Mouse (Mus musculus): ENCODE data around the gene Gad2.
"Not testable (repeated sequence)": the region's sequence is repeated elsewhere in the genome, so short reads cannot be mapped to it uniquely, and the experiment has no call there.

The Gad2 gene

DNA sequence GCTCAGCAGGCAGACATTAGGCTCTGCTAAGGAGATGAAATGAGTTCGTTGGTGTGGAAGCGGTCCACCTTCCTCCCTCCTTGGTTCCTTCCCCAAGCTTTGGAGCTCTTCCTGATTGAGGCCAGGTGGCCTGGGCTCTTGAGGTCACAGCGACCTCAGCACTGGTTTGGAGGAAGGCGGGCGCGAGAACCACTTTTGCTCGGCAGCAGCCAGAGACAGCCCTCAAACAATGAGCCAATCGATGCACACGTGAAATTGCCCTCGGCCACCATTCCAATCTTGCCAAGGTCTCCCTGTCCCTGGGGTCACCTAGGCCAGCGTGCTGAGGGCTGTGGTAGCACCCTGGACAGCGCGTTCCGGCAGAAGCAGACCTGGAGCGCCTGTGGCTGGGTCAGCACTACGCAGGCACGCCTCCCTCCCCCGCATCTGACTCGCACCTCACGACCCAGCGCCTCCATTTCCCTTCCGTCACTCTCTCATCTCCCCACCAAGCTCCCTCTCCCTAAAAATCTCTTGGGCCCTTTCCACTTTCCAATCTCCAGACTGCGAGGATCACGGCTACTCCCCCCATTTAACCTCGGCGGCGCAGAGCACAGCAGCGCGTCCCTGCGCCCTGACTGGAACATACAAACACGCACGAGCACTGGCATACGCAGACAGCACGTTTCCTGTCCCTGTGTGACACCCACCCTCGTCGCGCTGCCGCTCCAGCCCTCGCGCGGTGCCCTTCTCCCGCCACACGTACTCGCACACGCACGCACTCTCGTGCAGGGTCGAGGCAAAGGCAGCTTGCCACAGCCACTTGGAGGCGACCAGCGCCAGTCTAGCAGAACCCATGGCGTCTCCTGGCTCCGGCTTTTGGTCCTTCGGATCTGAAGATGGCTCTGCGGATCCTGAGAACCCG, at the start of gene Gad2:
Gene Gad2, plus strand, starts transcription at position 378 of the 904 bp plus-strand sequence.
- in situ Hi-C loops (cut with MboI, MseI) = no loop called here

DNA sequence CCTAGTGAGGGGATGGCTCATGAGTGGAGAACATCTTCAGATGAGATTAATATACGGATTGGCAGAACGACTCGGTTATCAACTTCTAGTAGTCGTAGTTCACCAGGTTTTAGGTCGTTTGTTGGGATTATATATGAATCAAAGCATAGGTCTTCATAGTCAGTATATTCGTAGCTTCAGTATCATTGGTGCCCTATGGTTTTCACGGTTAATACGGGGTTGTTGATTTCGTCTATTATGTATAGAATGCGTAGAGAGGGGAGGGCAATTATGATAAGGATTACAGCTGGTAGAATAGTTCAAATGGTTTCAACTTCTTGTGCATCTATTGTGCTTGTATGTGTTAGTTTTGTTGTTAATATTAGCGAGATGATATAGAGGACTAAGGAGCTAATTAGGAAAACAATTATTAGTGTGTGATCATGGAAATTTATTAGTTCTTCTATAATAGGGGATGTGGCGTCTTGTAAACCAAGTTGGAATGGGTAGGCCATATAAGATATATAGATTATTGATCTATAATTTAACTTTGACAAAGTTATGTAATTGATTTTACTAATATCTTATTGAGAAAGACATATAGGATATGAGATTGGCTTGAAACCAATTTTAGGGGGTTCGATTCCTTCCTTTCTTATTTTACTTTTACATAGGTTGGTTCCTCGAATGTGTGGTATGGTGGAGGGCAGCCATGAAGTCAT, 34.4 kb upstream of the Gad2 start:
- in situ Hi-C loops (cut with MboI, MseI) = not testable (repeated sequence)

DNA sequence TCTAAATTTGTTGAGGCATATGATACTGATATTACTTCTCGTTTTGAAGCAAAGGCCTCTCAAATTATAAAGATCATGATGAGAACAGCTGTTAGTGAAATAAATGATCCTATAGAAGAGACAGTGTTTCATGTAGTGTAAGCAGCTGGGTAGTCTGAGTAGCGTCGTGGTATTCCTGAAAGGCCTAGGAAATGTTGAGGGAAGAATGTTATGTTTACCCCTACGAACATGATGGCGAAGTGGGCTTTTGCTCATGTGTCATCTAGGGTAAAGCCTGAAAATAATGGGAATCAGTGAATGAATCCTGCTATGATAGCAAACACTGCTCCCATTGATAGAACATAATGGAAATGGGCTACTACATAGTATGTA, 33.8 kb upstream of the Gad2 start:
- in situ Hi-C loops (cut with MboI, MseI) = not testable (repeated sequence)

- in situ Hi-C loops (cut with MboI, MseI) = not testable (repeated sequence)
Observed at GRCm38 (mm10) chr2:22588673-22589381, 33.2 kb upstream of the Gad2 start.

DNA sequence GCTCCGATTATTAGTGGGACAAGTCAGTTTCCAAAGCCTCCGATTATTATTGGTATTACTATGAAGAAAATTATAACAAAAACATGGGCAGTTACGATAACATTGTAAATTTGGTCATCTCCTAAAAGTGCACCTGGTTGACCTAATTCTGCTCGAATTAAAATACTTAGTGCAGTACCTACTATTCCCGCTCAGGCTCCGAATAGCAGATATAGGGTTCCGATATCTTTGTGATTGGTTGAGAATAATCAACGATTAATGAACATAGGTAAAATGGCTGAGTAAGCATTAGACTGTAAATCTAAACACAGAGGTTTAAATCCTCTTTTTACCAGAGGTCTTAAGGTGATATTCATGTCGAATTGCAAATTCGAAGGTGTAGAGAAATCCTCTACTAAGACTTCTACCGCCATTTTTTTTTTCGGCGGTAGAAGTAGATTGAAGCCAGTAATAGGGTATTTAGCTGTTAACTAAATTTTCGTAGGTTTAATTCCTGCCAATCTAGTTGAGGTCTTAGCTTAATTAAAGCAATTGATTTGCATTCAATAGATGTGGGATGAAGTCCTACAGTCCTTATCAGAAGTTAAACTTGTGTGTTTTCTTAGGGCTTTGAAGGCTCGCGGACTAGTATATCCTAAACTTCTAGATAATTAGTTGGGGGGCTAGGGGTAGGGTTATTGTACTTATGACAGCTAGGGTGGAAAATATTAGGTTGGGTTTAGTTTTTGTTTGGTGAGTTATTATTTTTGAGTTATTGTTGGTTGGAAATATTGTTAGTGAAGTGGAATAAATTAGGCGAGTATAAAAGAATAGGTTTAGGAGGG, 32.4 kb upstream of the Gad2 start:
- in situ Hi-C loops (cut with MboI, MseI) = loop anchor here (10.0 kb wide), 2 partner anchors 65 to 1835 kb away; no protein-coding TSS in a partner anchor

GRCm38 (mm10) chr2:22590206-22590490, 31.9 kb upstream of the Gad2 start:
- in situ Hi-C loops (cut with MboI, MseI) = loop anchor here (10.0 kb wide), 2 partner anchors 65 to 1835 kb away; no protein-coding TSS in a partner anchor

DNA sequence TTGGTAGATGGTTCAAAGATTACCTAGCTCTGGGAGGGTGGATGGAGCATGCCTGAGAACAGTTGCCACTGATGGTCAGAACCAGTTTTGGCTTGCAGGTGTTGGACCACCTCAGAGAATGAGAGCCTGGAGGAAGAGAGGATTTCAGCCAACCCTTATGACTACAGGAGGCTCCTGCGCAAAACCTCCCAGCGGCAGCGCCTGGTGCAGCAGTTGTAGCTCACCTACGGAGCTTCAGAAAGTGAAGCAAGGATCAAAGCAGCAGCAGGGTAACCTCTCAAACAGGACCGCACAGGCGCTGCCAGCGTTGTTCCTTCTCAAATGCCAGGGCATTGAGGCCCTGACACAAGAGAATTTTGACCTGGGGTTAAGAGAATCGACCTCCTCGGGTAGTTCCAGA, 4.1 kb upstream of the Gad2 start:
- in situ Hi-C loops (cut with MboI, MseI) = loop anchor here (10.0 kb wide), 1 partner anchor 427 kb away; the partner anchor contains the start of gene Abi1

DNA sequence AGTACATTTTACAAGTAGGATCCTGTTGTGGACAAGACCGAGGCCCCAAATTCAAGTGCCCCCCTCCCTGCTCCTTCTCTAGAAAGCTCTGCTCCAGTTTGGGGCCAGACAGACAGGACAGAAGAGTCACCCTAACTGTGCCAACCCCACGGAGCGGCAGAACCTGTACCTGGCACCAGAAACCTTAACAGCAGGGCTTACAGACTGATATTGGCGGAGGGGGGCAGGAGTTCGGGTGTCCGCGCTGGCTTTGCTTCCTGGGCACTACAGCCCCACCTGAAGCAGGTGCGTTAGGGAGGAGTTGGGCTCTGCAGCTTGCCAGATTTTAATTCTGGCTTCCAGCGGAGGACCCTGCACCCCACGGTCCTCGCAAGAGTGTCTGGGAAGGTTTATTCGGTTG, 2.6 kb upstream of the Gad2 start:
- in situ Hi-C loops (cut with MboI, MseI) = loop anchor here (10.0 kb wide), 1 partner anchor 425 kb away; the partner anchor contains the start of gene Abi1

DNA sequence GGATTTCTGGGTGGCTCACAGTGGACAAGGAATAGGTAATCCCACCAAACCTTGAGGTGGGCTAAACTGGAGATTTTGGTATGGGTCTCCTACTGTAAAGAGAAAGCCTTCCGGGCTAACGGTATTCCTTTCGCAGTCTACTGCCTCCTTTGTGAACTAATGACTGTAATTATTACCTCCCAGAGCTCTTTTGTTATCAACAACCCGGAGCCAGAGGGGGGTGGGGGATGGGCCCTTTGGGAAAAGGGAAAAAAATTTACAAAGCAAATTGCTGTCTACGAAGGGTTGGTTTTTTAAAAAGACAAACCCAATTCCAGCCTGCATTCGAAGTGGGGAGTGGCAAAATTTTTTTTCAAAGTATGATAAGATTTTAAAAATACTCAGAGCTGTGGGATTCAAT, 2.0 kb upstream of the Gad2 start:
- in situ Hi-C loops (cut with MboI, MseI) = no loop called here

GRCm38 (mm10) chr2:22620534-22620933, 1.5 kb upstream of the Gad2 start:
- in situ Hi-C loops (cut with MboI, MseI) = no loop called here

- in situ Hi-C loops (cut with MboI, MseI) = no loop called here
Observed at GRCm38 (mm10) chr2:22620978-22621827, 802 bp upstream of the Gad2 start.

DNA sequence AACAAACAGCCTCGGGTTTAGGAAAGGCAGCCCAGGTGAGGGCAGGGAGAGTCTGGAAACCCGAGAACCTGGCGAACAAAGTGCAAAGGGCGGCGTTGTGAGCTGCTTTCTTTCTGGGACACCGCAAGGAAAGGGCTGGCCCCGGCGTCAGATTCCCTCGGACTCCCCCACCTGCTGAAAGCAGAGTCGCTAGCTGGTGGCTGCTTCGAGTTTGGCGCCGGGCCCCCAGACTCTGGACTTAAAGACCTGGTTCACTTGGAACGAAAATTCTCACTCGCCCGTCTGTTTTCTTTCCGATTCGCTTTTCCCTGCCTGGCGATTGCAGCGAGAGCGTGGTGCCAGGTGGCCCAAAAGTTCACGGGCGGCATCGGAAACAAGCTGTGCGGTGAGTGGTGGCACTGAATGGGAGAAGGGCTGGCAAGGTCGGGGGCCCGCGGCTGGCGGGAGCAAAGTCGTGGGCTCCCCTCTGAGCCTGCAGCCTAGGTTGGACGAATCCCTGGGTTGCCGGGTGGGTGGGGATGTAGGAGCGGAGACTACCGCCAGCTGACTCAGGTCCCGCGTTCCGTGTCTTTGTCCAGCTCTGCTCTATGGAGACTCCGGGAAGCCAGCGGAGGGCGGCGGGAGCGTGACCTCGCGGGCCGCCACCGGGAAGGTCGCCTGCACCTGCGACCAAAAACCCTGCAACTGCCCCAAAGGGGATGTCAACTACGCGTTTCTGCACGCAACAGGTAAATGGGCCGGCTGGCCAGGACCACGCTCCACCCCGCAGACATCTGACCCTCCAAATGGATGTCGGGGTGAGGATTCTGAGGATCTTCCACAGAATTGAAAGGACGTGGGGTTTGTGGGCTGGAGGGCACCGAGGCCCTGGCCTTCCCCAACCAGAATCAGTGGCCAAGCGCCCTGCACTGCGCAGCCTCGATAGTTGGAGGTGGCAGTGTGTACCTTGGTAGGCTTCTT, 1.4 kb downstream of the Gad2 start:
- in situ Hi-C loops (cut with MboI, MseI) = no loop called here

GRCm38 (mm10) chr2:22624188-22624975, 2.4 kb downstream of the Gad2 start:
- in situ Hi-C loops (cut with MboI, MseI) = no loop called here

GRCm38 (mm10) chr2:22625096-22625960, 3.3 kb downstream of the Gad2 start:
- in situ Hi-C loops (cut with MboI, MseI) = loop anchor here (25.0 kb wide), 1 partner anchor 237 kb away; no protein-coding TSS in a partner anchor

DNA sequence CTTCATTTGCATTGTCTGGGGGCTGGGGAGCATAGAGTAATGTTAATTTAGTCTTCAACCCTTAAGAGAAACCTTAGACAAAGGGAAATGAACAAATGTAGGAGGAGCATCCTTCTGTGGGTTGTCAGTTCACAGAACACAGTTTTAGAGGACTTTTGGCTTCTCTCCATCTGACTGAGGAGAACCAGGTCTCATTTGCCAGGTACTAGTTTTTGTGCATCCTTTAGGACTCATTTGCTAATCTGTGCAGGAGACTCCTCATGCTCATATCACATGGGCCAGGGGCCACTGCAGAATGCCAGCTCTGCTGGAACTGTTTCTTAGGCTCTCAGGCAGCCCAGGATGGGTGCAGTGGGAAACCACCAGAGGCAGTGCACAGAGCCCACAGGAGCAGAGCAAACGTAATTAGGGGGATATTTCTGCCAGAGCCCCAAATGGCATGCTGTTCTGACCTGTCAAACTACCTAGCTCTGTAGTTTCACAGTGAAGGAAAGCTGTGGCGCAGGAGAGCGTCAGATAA, 5.2 kb downstream of the Gad2 start:
- in situ Hi-C loops (cut with MboI, MseI) = loop anchor here (25.0 kb wide), 1 partner anchor 235 kb away; no protein-coding TSS in a partner anchor

- in situ Hi-C loops (cut with MboI, MseI) = loop anchor here (25.0 kb wide), 1 partner anchor 234 kb away; no protein-coding TSS in a partner anchor
Observed at GRCm38 (mm10) chr2:22627819-22628432, 5.9 kb downstream of the Gad2 start.
